Mouse (Mus musculus) forebrain, postnatal 0 days (tissue): Measurements from ENCODE around the gene Cers6. TPM values are rescaled to one million over a fixed set of nuclear protein-coding genes. Genes with fewer than 3 reads are reported as not detected.

Source experiments
- ATAC-seq: fragments of 200-750 bp; cut with Nextera tagmentation; 2 replicates; pipeline ENCODE4 v1.8.0; 2017; ENCODE audit warnings: mild to moderate bottlenecking, moderate library complexity
- DNase-seq: peaks from one replicate; pipeline ENCODE4 v3.0.0-alpha.2; 2015
- H3K27ac ChIP-seq: fragments of 300-500 bp; sonication (generic); 2 replicates; pipeline ENCODE4 v1.5.1; 2014; ENCODE audit warnings: low read depth, mild to moderate bottlenecking, antibody characterized with exemption, low read length, moderate library complexity, mixed read lengths
- H3K27me3 ChIP-seq: fragments of 300-500 bp; sonication (generic); 2 replicates; pipeline ENCODE4 v1.6.1; 2014; ENCODE audit warnings: mild to moderate bottlenecking, low read length, mixed read lengths; ENCODE audit not compliant: insufficient read depth
- H3K36me3 ChIP-seq: fragments of 300-500 bp; sonication (generic); 2 replicates; pipeline ENCODE4 v1.6.1; 2014; ENCODE audit warnings: mild to moderate bottlenecking, moderate library complexity; ENCODE audit not compliant: insufficient read depth
- H3K4me1 ChIP-seq: fragments of 300-500 bp; sonication (generic); 2 replicates; pipeline ENCODE4 v1.6.1; 2014; ENCODE audit warnings: antibody characterized with exemption; ENCODE audit not compliant: insufficient read depth
- H3K4me2 ChIP-seq: fragments of 300-500 bp; sonication (generic); 2 replicates; pipeline ENCODE4 v1.6.1; 2014; ENCODE audit warnings: low read depth, mild to moderate bottlenecking, moderate library complexity
- H3K4me3 ChIP-seq: fragments of 300-500 bp; sonication (generic); 2 replicates; pipeline ENCODE4 v1.5.1; 2014; ENCODE audit warnings: low read depth, low read length, mixed read lengths
- H3K9ac ChIP-seq: fragments of 300-500 bp; sonication (generic); 2 replicates; pipeline ENCODE4 v1.6.1; 2014; ENCODE audit warnings: mild to moderate bottlenecking
- H3K9me3 ChIP-seq: fragments of 300-500 bp; sonication (generic); 2 replicates; pipeline ENCODE4 v1.6.1; 2016; ENCODE audit warnings: low read length
- CTCF ChIP-seq: sonication (generic); IDR thresholded peaks from 2 replicates; pipeline ENCODE4 v1.5.1; 2016; ENCODE audit warnings: antibody characterized with exemption, control low read depth, low read depth
- WGBS: fragments of 180-500 bp; shearing (Covaris S2); extraction: QIAGEN DNeasy Blood & Tissue Kit; methylation state at CpG from one replicate; pipeline ENCODE4 v1.1.7; 2014; 5-methylcytosine and 5-hydroxymethylcytosine counted together
- polyA plus RNA-seq: library from polyadenylated mRNA; unstranded; fragments of >200 nt; fragmentation: Nextera tagmentation; extraction: Ambion mirVana; gene quantifications from 2 replicates; pipeline ENCODE4 v1.2.1, GENCODE M21; 2015
- total RNA-seq: library from RNA; depleted of rRNA; stranded (reverse); fragments of >200 nt; gene quantifications from 2 replicates; pipeline ENCODE4 v1.2.3, GENCODE M21; 2014

Gene Cers6
- total and polyA plus RNA-seq, 2 experiments from 2014 or later: 26.7 to 81.7 TPM

DNA sequence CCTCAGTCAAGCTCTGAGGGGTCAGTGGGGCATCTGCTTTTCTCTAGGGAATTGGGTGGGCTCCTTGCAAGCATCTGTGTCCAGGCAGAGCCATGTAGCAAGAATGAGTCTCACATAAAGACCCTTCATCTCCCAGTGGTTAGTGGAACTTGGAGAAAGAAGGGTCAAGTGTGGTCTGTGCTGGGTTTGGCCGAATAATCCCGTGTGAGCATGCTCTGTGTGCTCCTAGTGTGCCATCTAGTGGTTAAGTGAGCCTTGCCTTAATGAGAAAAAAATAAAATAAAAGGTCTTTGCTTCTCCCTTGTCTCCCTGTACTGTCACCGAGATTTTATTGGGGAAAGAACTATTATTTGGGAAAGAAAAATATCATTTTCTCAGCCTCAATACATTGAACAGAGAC lies 239.5 kb downstream of the Cers6 start:
- WGBS: 19% methylated on average over 3 of the region's 3 CpGs
- Histone ChIP-seq H3K9me3 (no peaks in the 10 kb centered on the region), H3K4me3 (no peak overlapping the region), H3K9ac (no peak overlapping the region), H3K36me3 (no peaks in the 10 kb centered on the region), H3K4me2 (no peak overlapping the region), H3K4me1 (no peaks in the 10 kb centered on the region), H3K27me3 (no peaks in the 10 kb centered on the region), H3K27ac (no peak overlapping the region)
- peak; percentile 16; the same call in 1 of the 2 replicates for ATAC-seq
- TF ChIP-seq CTCF: peak; percentile 81
- peak; percentile 65 for DNase-seq

DNA sequence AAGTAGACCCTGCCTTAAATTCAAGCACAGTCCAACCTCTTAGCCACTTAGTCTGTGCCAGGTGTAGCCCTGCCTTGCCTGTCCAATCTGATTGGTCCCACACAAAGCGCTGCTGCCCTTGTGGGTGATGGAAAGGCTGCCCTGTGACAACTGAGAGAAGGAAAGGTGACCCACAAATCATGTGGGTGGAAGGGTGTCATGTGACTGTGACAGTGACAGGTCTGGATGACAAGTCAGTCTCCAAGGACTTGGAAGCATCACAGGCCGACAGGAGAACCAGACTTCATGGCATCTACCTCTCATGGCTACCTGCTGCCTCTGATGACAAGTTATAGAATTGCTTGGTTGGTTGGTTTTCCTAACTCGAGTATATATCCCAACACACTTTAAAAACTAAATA lies 242.3 kb downstream of the Cers6 start:
- Histone ChIP-seq H3K27me3 (no peaks in the 10 kb centered on the region), H3K36me3 (no peaks in the 10 kb centered on the region), H3K9me3 (no peaks in the 10 kb centered on the region), H3K27ac (no peak overlapping the region), H3K9ac (no peak overlapping the region), H3K4me3 (no peak overlapping the region), H3K4me2 (no peak overlapping the region), H3K4me1 (no peaks in the 10 kb centered on the region)
- 70% methylated on average over 3 of the region's 3 CpGs for WGBS
- no peak for TF ChIP-seq CTCF
- DNase-seq (no peak), ATAC-seq (no peak)

DNA sequence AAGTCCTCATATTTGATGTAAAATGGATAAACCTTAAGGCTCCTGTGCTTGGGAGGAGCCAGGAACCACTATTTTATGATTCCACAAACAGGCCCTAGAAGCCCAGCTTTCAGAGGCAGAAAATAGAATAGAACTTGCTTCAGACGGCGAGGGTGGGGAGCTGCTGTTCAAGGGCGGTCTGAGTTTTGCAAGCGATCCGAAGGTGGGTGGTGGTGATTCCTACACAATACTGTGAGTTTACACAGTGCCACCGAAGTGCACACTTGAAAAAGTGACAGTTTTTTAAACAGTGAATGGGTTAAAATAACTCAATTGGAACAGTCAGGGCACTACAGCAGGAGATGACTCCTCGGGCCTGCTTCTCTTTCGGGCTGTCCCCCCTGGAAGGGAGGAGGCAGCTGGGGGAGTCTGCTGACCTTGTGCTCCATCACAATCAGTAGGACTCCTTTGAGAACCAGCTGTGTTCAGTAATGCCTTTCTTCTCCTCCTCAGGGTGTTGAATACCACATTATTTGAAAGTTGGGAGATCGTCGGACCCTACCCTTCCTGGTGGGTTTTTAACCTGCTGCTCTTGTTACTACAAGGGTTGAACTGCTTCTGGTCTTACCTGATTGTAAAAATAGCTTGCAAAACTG lies 243.4 kb downstream of the Cers6 start:
- ATAC-seq (no peak), DNase-seq (no peak)
- H3K9ac ChIP-seq: no peak overlapping the region
- no peaks in the 10 kb centered on the region for H3K36me3 ChIP-seq
- H3K27ac ChIP-seq: no peak overlapping the region
- 0 out of 2 replicates have a peak, but pooled peaks cover 4% of the 10 kb centered on the region for H3K4me1 ChIP-seq
- WGBS: 61% methylated on average over 10 of the region's 10 CpGs
- H3K9me3 ChIP-seq: no peaks in the 10 kb centered on the region
- no peak for TF ChIP-seq CTCF
- no peak overlapping the region for H3K4me2 ChIP-seq
- H3K4me3 ChIP-seq: no peak overlapping the region
- no peaks in the 10 kb centered on the region for H3K27me3 ChIP-seq

DNA sequence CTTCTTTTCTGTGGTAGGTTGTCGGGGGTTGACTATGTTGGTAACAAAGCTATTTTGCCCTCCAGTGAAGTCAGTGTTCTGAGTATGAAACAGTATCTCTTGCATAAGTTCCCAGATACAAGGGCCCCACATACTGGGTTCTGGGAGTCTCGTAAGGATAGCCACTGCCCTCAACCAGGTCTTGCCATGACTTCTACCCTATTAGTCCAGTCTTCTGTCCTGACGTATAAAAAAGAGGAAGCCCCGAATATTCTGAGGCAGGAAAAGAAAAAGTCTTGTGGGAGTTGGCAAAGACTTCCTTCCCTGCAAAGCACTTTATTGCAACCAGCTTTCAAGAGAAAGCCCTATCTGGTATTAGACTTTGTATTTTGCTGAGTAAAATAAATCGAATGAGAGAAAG lies 248.0 kb downstream of the Cers6 start:
- Histone ChIP-seq H3K27ac (no peak overlapping the region), H3K36me3 (no peaks in the 10 kb centered on the region), H3K9me3 (no peaks in the 10 kb centered on the region), H3K27me3 (no peaks in the 10 kb centered on the region), H3K9ac (no peak overlapping the region), H3K4me3 (no peak overlapping the region), H3K4me2 (no peak overlapping the region), H3K4me1 (0 out of 2 replicates have a peak, but pooled peaks cover 4% of the 10 kb centered on the region)
- ATAC-seq (no peak), DNase-seq (no peak)
- no peak for TF ChIP-seq CTCF
- 76% methylated on average over 5 of the region's 5 CpGs for WGBS

DNA sequence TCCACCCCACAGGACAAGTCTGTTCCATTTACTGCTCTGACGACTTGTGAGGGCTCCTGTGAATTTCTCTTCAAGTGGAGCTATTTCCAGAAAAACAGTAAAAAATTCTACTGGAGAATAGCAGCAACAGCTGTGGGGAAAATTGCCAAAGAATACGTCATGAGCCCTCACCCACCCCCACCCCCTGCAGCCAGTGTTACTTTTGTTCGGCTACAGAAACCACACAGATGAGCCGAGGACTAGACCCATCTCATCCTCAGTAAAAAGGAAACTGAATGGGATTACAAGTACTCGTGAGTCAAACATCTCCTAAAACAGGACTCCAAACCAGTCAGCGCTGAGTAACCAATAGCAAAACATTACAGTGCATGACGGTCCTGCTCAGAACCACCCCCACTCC lies 248.5 kb downstream of the Cers6 start:
- no peak overlapping the region for H3K4me3 ChIP-seq
- H3K27ac ChIP-seq: no peak overlapping the region
- 41% methylated on average over 7 of the region's 7 CpGs for WGBS
- no peaks in the 10 kb centered on the region for H3K9me3 ChIP-seq
- peak; percentile 40 for DNase-seq
- ATAC-seq: peak; percentile 45; the same call in 1 of the 2 replicates
- H3K4me2 ChIP-seq: no peak overlapping the region
- no peak for TF ChIP-seq CTCF
- H3K27me3 ChIP-seq: no peaks in the 10 kb centered on the region
- H3K9ac ChIP-seq: no peak overlapping the region
- no peaks in the 10 kb centered on the region for H3K36me3 ChIP-seq
- 0 out of 2 replicates have a peak, but pooled peaks cover 4% of the 10 kb centered on the region for H3K4me1 ChIP-seq

DNA sequence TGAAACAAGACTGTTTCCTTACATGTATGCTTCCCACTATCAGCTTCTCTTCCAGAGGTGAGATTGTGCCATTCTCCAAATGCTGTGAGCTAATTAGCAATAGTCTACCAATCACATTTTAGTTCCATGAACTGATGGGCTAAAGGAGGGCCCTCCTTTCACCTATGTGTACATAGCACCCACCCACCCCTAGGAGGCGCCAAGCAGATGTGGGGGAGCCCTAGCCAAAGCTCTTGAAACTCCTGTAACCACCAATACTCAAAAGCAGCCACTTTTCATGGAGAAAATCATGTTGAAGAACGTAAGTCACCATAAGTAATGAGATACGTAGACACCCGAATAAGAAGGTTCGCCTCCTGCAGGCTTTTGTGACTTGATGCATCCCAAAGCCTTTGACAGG lies 251.4 kb downstream of the Cers6 start:
- no peak for DNase-seq
- H3K27me3 ChIP-seq: no peaks in the 10 kb centered on the region
- H3K4me3 ChIP-seq: no peak overlapping the region
- ATAC-seq: no peak
- H3K9ac ChIP-seq: no peak overlapping the region
- no peaks in the 10 kb centered on the region for H3K9me3 ChIP-seq
- H3K4me1 ChIP-seq: 0 out of 2 replicates have a peak, but pooled peaks cover 4% of the 10 kb centered on the region
- WGBS: 90% methylated on average over 5 of the region's 5 CpGs
- no peak overlapping the region for H3K27ac ChIP-seq
- TF ChIP-seq CTCF: no peak
- H3K36me3 ChIP-seq: no peaks in the 10 kb centered on the region
- H3K4me2 ChIP-seq: no peak overlapping the region

DNA sequence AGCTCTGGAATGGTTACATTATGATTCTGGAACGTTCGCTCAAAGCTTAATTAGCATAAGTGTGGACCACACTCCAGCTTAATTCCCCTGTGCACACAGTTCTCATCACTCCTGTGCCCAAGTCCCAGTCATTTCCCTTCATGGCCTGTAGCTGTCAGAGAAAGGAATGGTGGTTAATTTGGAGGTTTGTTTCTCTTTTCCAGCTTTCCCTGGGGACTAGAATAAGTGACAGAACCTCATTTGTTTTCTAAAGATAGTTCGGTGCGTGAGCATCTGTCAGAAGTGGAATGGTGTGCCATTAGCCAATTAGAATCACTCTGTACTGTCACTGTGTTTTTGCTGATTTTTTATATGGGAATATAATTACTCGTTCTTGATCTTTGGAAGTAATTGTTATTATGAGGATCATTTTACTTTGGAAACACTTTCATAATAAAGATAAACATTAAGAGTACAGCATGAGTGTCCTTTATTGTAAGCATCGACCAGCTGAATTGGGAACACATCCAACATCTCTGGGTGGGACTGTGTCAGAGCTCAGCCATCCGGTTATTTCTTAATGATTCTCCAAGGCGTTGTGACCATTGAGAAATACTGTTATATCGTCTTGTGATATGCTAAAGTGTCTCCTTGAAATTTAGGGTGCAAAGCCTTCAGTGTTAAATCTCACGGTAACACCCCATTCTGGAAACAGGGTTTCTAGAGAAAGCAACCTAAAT lies 252.7 kb downstream of the Cers6 start:
- no peak for DNase-seq
- TF ChIP-seq CTCF: no peak
- H3K4me3 ChIP-seq: no peak overlapping the region
- H3K9ac ChIP-seq: no peak overlapping the region
- no peak; the same call in 1 of the 2 replicates for ATAC-seq
- 43% methylated on average over 10 of the region's 10 CpGs for WGBS
- H3K4me2 ChIP-seq: no peak overlapping the region
- H3K27ac ChIP-seq: peak overlapping the region; percentile 15; the same call in 1 of the 2 replicates
- H3K4me1 ChIP-seq: 0 out of 2 replicates have a peak, but pooled peaks cover 4% of the 10 kb centered on the region
- no peaks in the 10 kb centered on the region for H3K27me3 ChIP-seq
- H3K9me3 ChIP-seq: no peaks in the 10 kb centered on the region
- no peaks in the 10 kb centered on the region for H3K36me3 ChIP-seq
